Mouse (Mus musculus): ENCODE data around the gene Gm15114. TPM values are rescaled to one million over a fixed set of nuclear protein-coding genes. Genes with fewer than 3 reads are reported as not detected.
"Not testable (repeated sequence)": the region's sequence is repeated elsewhere in the genome, so short reads cannot be mapped to it uniquely, and the experiment has no call there.

Gene Gm15114
- not detected in 2 replicates for total RNA-seq (2015)
- not detected in 2 replicates for total RNA-seq (2017)

- ATAC-seq (ENCODE audit: poor library complexity, severe bottlenecking): not testable (repeated sequence)
These were observed at the start of gene Gm15114 for GRCm38 (mm10) chrX:148488649-148489048. Gene Gm15114, plus strand, starts transcription at chrX:148488949.

Other genes starting within 250 kb of the Gm15114 start
- not detected in 2 replicates for gene Gm8334, start 126.2 kb downstream of the Gm15114 start, total RNA-seq (2015)
- gene Gm8334, start 126.2 kb downstream of the Gm15114 start, total RNA-seq (2017): not detected in 2 replicates
- gene Gm15127, start 174.6 kb downstream of the Gm15114 start, total RNA-seq (2015): not detected in 2 replicates
- not detected in 2 replicates for gene Gm15127, start 174.6 kb downstream of the Gm15114 start, total RNA-seq (2017)

Measured in megakaryocyte, adult 5-6 weeks (primary cell).